Mouse (Mus musculus): Measurements from ENCODE around the gene Rab6b. TPM values are rescaled to one million over a fixed set of nuclear protein-coding genes. Genes with fewer than 3 reads are reported as not detected.

The Rab6b gene
- total and polyA plus RNA-seq, 3 experiments = not detected

DNA sequence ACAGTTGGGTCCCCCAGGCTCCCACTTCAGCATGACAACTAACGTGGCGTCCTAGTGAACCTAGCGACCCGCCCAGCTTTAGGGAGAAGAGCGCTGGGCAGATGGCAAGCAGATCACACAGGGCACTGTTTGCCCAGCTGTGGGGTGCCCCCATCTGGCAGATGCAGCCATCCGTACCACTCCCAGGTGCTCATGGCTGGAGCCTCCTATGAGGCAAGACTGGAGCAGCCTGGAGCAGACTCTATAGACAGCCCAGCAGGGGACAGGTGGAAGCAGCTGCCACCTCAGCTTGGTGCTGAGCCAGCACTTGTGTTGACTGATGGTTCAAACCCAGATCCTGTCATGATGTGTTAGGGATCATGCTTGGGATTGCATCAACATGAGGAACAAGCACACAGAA lies 56.5 kb downstream of the Rab6b start:
- no peaks in the 10 kb centered on the region for H3K4me1 ChIP-seq (ENCODE audit: control insufficient read depth in 1 of 2, insufficient read depth in 2 of 2, low read length in 2 of 2)
- no peak overlapping the region for H3K4me3 ChIP-seq (ENCODE audit: control insufficient read depth in 1 of 2, insufficient read depth in 1 of 2, low read depth in 2 of 2, low read length in 2 of 2)
- H3K9me3 ChIP-seq (replicated peaks; ENCODE audit: insufficient read depth, low read length) = no peaks in the 10 kb centered on the region
- H3K9ac ChIP-seq (ENCODE audit: control insufficient read depth, low read depth, low read length, poor library complexity, severe bottlenecking) = no peak overlapping the region
- no peak for TF ChIP-seq NELFE (IDR thresholded peaks at IDR 0.05; ENCODE audit: low read depth, low read length)
- no peak for TF ChIP-seq ELF1 (IDR thresholded peaks at IDR 0.05; ENCODE audit: low read depth, low read length)
- no peak for TF ChIP-seq ZC3H11A (IDR thresholded peaks at IDR 0.05; ENCODE audit: low read depth, low read length)
- no peak for TF ChIP-seq POLR2A (IDR thresholded peaks at IDR 0.05; ENCODE audit: control insufficient read depth in 1 of 2, insufficient read depth in 1 of 2, low read depth in 1 of 2, low read length in 2 of 2, poor library complexity in 1 of 2)
- no peak for TF ChIP-seq HCFC1 (IDR thresholded peaks at IDR 0.05; ENCODE audit: low read depth, low read length)
- no peak for TF ChIP-seq MAX (IDR thresholded peaks at IDR 0.05; ENCODE audit: low read length)
- no peak for TF ChIP-seq ZMIZ1 (IDR thresholded peaks at IDR 0.05; ENCODE audit: low read depth, low read length)
- TF ChIP-seq TAL1 (IDR thresholded peaks at IDR 0.05; ENCODE audit: low read length) = no peak
- no peak for TF ChIP-seq RAD21 (IDR thresholded peaks at IDR 0.05; ENCODE audit: low read depth, low read length)
- no peak for TF ChIP-seq CHD1 (IDR thresholded peaks at IDR 0.05; ENCODE audit: low read depth, low read length)
- no peak for DNase-seq (ENCODE audit: low read depth, low spot score)
- no peak overlapping the region for H3K27ac ChIP-seq (ENCODE audit: control insufficient read depth, low read depth, low read length)
- no peaks in the 10 kb centered on the region for H3K79me2 ChIP-seq (ENCODE audit: control insufficient read depth, insufficient read depth, low read length, poor library complexity)
- no peaks in the 10 kb centered on the region for H3K27me3 ChIP-seq (ENCODE audit: control insufficient read depth in 1 of 2, insufficient read depth in 2 of 2, low read length in 2 of 2)
- H3K36me3 ChIP-seq (ENCODE audit: control insufficient read depth in 1 of 2, insufficient read depth in 2 of 2, low read length in 2 of 2) = no peaks in the 10 kb centered on the region

DNA sequence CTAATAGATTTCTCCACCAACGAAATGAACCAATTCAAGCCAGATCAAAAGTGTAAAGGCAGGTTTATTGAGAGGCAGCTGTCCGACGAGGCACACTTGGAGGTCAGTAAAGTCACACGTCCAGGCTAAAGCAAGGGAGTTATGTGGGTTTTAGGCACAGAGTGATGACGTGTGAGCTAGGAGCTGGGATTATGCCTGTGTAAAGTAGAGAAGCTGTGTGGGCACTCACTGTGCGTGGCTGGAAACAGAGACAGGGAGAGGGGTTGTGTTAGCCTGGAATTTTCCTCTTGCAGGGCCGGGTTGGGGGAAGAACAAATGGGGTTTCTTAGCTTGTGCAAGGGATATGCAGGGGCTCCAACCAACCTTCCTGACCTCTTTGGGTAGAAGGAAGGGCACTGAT lies 57.2 kb downstream of the Rab6b start:
- Histone ChIP-seq H3K27ac (ENCODE audit: control insufficient read depth, low read depth, low read length) (no peak overlapping the region), H3K4me3 (ENCODE audit: control insufficient read depth in 1 of 2, insufficient read depth in 1 of 2, low read depth in 2 of 2, low read length in 2 of 2) (no peak overlapping the region), H3K36me3 (ENCODE audit: control insufficient read depth in 1 of 2, insufficient read depth in 2 of 2, low read length in 2 of 2) (no peaks in the 10 kb centered on the region), H3K27me3 (ENCODE audit: control insufficient read depth in 1 of 2, insufficient read depth in 2 of 2, low read length in 2 of 2) (no peaks in the 10 kb centered on the region), H3K79me2 (ENCODE audit: control insufficient read depth, insufficient read depth, low read length, poor library complexity) (no peaks in the 10 kb centered on the region), H3K9me3 (replicated peaks; ENCODE audit: insufficient read depth, low read length) (no peaks in the 10 kb centered on the region), H3K4me1 (ENCODE audit: control insufficient read depth in 1 of 2, insufficient read depth in 2 of 2, low read length in 2 of 2) (no peaks in the 10 kb centered on the region), H3K9ac (ENCODE audit: control insufficient read depth, low read depth, low read length, poor library complexity, severe bottlenecking) (no peak overlapping the region)
- no peak for TF ChIP-seq BHLHE40 (IDR thresholded peaks at IDR 0.05; ENCODE audit: borderline replicate concordance, low read depth, low read length)
- TF ChIP-seq MAX (IDR thresholded peaks at IDR 0.05; ENCODE audit: low read length) = no peak
- no peak for TF ChIP-seq RCOR1 (IDR thresholded peaks at IDR 0.05; ENCODE audit: low read depth, low read length)
- no peak for TF ChIP-seq ZMIZ1 (IDR thresholded peaks at IDR 0.05; ENCODE audit: low read depth, low read length)
- no peak for TF ChIP-seq ZC3H11A (IDR thresholded peaks at IDR 0.05; ENCODE audit: low read depth, low read length)
- TF ChIP-seq ZNF384 (IDR thresholded peaks at IDR 0.05; ENCODE audit: low read depth, low read length) = no peak
- no peak for TF ChIP-seq GABPA (IDR thresholded peaks at IDR 0.05; ENCODE audit: low read depth, low read length)
- no peak for TF ChIP-seq E2F4 (IDR thresholded peaks at IDR 0.05; ENCODE audit: borderline replicate concordance, low read depth, low read length)
- TF ChIP-seq SIN3A (IDR thresholded peaks at IDR 0.05; ENCODE audit: low read length) = no peak
- TF ChIP-seq GATA1 (IDR thresholded peaks at IDR 0.05; ENCODE audit: low read depth, low read length) = no peak
- TF ChIP-seq JUND (IDR thresholded peaks at IDR 0.05; ENCODE audit: low read depth, low read length) = no peak
- TF ChIP-seq ETS1 (IDR thresholded peaks at IDR 0.05; ENCODE audit: low read depth, low read length) = no peak
- TF ChIP-seq MAZ (IDR thresholded peaks at IDR 0.05; ENCODE audit: low read depth, low read length) = no peak
- TF ChIP-seq CHD2 (IDR thresholded peaks at IDR 0.05; ENCODE audit: low read length) = no peak
- no peak for TF ChIP-seq SMC3 (IDR thresholded peaks at IDR 0.05; ENCODE audit: low read depth, low read length)
- TF ChIP-seq MYC (IDR thresholded peaks at IDR 0.05; ENCODE audit: low read depth, low read length) = no peak
- no peak for TF ChIP-seq NELFE (IDR thresholded peaks at IDR 0.05; ENCODE audit: low read depth, low read length)
- TF ChIP-seq CHD1 (IDR thresholded peaks at IDR 0.05; ENCODE audit: low read depth, low read length) = no peak
- no peak for TF ChIP-seq RAD21 (IDR thresholded peaks at IDR 0.05; ENCODE audit: low read depth, low read length)
- no peak for TF ChIP-seq ELF1 (IDR thresholded peaks at IDR 0.05; ENCODE audit: low read depth, low read length)
- DNase-seq (ENCODE audit: low read depth, low spot score) = no peak
